Mouse (Mus musculus) liver, adult (tissue): ENCODE data around the gene Phf19.

Experiments
- GATA4 ChIP-seq: IDR thresholded peaks from 2 replicates; pipeline ENCODE4 v1.6.1; 2014; ENCODE audit warnings: mild to moderate bottlenecking, low read length; ENCODE audit not compliant: insufficient replicate concordance

Gene Phf19

GRCm38 (mm10) chr2:34913218-34914068 is at the start of gene Phf19:
TSS of gene Phf19 (minus strand) at chr2:34914026.
- TF ChIP-seq GATA4, result no peak

GRCm38 (mm10) chr2:34963371-34963956 is 49.6 kb upstream of the Phf19 start:
- TF ChIP-seq GATA4, result no peak

GRCm38 (mm10) chr2:34962893-34963292 is 49.1 kb upstream of the Phf19 start:
- no peak for TF ChIP-seq GATA4

GRCm38 (mm10) chr2:34962211-34962610 is 48.4 kb upstream of the Phf19 start:
- TF ChIP-seq GATA4, result no peak

GRCm38 (mm10) chr2:34961481-34962036 is 47.7 kb upstream of the Phf19 start, which contains the start of gene Traf1:
TSS of gene Traf1 (minus strand) at chr2:34961772.
- TF ChIP-seq GATA4, result no peak

- TF ChIP-seq GATA4, result no peak
Observed at GRCm38 (mm10) chr2:34960966-34961365, 47.1 kb upstream of the Phf19 start.

- no peak for TF ChIP-seq GATA4
Observed at GRCm38 (mm10) chr2:34960466-34960865, 46.6 kb upstream of the Phf19 start.

GRCm38 (mm10) chr2:34958582-34958981 is 44.8 kb upstream of the Phf19 start:
- no peak for TF ChIP-seq GATA4

GRCm38 (mm10) chr2:34958036-34958435 is 44.2 kb upstream of the Phf19 start:
- TF ChIP-seq GATA4, result no peak

- no peak for TF ChIP-seq GATA4
Observed at GRCm38 (mm10) chr2:34957405-34957804, 43.6 kb upstream of the Phf19 start.

- no peak for TF ChIP-seq GATA4
Observed at GRCm38 (mm10) chr2:34956941-34957340, 43.1 kb upstream of the Phf19 start.

GRCm38 (mm10) chr2:34954344-34954743 is 40.5 kb upstream of the Phf19 start:
- TF ChIP-seq GATA4, result no peak

GRCm38 (mm10) chr2:34953547-34954116 is 39.8 kb upstream of the Phf19 start:
- no peak for TF ChIP-seq GATA4

GRCm38 (mm10) chr2:34953018-34953417 is 39.2 kb upstream of the Phf19 start:
- TF ChIP-seq GATA4, result no peak

- TF ChIP-seq GATA4, result no peak
Observed at GRCm38 (mm10) chr2:34951469-34951868, 37.6 kb upstream of the Phf19 start.

- TF ChIP-seq GATA4, result no peak
Observed at GRCm38 (mm10) chr2:34948622-34949021, 34.8 kb upstream of the Phf19 start.

GRCm38 (mm10) chr2:34946046-34946445 is 32.2 kb upstream of the Phf19 start:
- TF ChIP-seq GATA4, result no peak
